Mouse (Mus musculus) thymus, adult 2 months (tissue): ENCODE results near the gene Kazald1. TPM values are rescaled to one million over a fixed set of nuclear protein-coding genes. Genes with fewer than 3 reads are reported as not detected.

Experiments used
- DNase-seq: peaks from one replicate; pipeline ENCODE4 v3.0.0; 2021
- H3K27ac ChIP-seq: fragments of 200-500 bp; 2 replicates; pipeline ENCODE4 v1.5.1; 2012; ENCODE audit warnings: low read length, control low read depth; ENCODE audit not compliant: control insufficient read depth, insufficient read depth
- H3K27me3 ChIP-seq: fragments of 200-500 bp; 2 replicates; pipeline ENCODE4 v1.6.1; 2012; ENCODE audit warnings: mild to moderate bottlenecking, low read length, moderate library complexity, mixed read lengths; ENCODE audit not compliant: control insufficient read depth, insufficient read depth
- H3K36me3 ChIP-seq: fragments of 200-500 bp; 2 replicates; pipeline ENCODE4 v1.6.1; 2012; ENCODE audit warnings: mild to moderate bottlenecking, low read length, moderate library complexity; ENCODE audit not compliant: control insufficient read depth, insufficient read depth
- H3K4me1 ChIP-seq: fragments of 200-500 bp; replicated peaks from 2 replicates; pipeline ENCODE4 v1.6.1; 2012; ENCODE audit warnings: low read length; ENCODE audit not compliant: control insufficient read depth, insufficient read depth
- H3K4me3 ChIP-seq: fragments of 200-500 bp; 2 replicates; pipeline ENCODE4 v1.5.1; 2012; ENCODE audit warnings: mild to moderate bottlenecking, low read length, control low read depth, moderate library complexity; ENCODE audit not compliant: control insufficient read depth, insufficient read depth
- CTCF ChIP-seq: fragments of 200-500 bp; IDR thresholded peaks from 2 replicates; pipeline ENCODE4 v1.5.1; 2012; ENCODE audit warnings: mild to moderate bottlenecking, control low read depth, low read length, moderate library complexity, borderline replicate concordance; ENCODE audit not compliant: control insufficient read depth, poor library complexity, insufficient read depth; ENCODE audit errors: extremely low read depth
- POLR2A ChIP-seq: fragments of 200-500 bp; IDR thresholded peaks from 2 replicates; pipeline ENCODE4 v1.6.1; 2012; ENCODE audit warnings: mild to moderate bottlenecking, low read length, control low read depth, moderate library complexity; ENCODE audit not compliant: control insufficient read depth, poor library complexity, insufficient read depth; ENCODE audit errors: extremely low read depth
- WGBS: fragments of 180-500 bp; shearing (Covaris S2); methylation state at CpG from one replicate; pipeline ENCODE4 v1.1.7; 2018; 5-methylcytosine and 5-hydroxymethylcytosine counted together
- polyA plus RNA-seq: library from polyadenylated mRNA; depleted of rRNA; stranded (reverse); fragments of >200 nt; gene quantifications from 2 replicates; pipeline ENCODE4 v1.2.3, GENCODE M21; 2012; rRNA removed

The Kazald1 gene
- polyA plus RNA-seq: 4.6 and 7.9 TPM in 2 replicates

- H3K4me1 ChIP-seq: peaks cover 23% of the 10 kb centered on the region
Measured at GRCm38 (mm10) chr19:45074580-45075322, at the start of gene Kazald1. Gene Kazald1 (plus strand): TSS chr19:45075241.

GRCm38 (mm10) chr19:45025937-45026568, 49.0 kb upstream of the Kazald1 start:
- no peaks in the 10 kb centered on the region for H3K27me3 ChIP-seq
- H3K4me3 ChIP-seq: no peak overlapping the region
- no peak for TF ChIP-seq POLR2A
- no peak for TF ChIP-seq CTCF
- WGBS: 98% methylated on average over 37 of the region's 37 CpGs
- DNase-seq: no peak
- H3K4me1 ChIP-seq: peaks cover 2% of the 10 kb centered on the region; the same call in 1 of the 2 replicates
- no peaks in the 10 kb centered on the region for H3K36me3 ChIP-seq
- H3K27ac ChIP-seq: no peak overlapping the region

More at GRCm38 (mm10) chr19:45074580-45075322, at the start of gene Kazald1:
- Histone ChIP-seq H3K4me3 (peak within 1 kb of the TSS; percentile 80), H3K36me3 (no peaks in the 10 kb centered on the region), H3K27me3 (peaks cover 26% of the 10 kb centered on the region), H3K27ac (peak within 1 kb of the TSS; percentile 67)
- peak; percentile 47; the same call in 1 of the 2 replicates for TF ChIP-seq CTCF
- peak; percentile 84 for TF ChIP-seq POLR2A
- under 1% methylated on average over 45 of the region's 45 CpGs for WGBS
- peak; percentile 90 for DNase-seq

- Histone ChIP-seq H3K36me3 (no peaks in the 10 kb centered on the region), H3K4me1 (peaks cover 2% of the 10 kb centered on the region; the same call in 1 of the 2 replicates), H3K4me3 (no peak overlapping the region), H3K27ac (no peak overlapping the region), H3K27me3 (no peaks in the 10 kb centered on the region)
- WGBS: 86% methylated on average over 6 of the region's 6 CpGs
- DNase-seq: no peak
- no peak for TF ChIP-seq POLR2A
- no peak for TF ChIP-seq CTCF
Measured at GRCm38 (mm10) chr19:45026958-45027670, 47.9 kb upstream of the Kazald1 start.

GRCm38 (mm10) chr19:45027848-45028247, 47.2 kb upstream of the Kazald1 start:
- no peaks in the 10 kb centered on the region for H3K36me3 ChIP-seq
- H3K27ac ChIP-seq: no peak overlapping the region
- H3K4me1 ChIP-seq: peaks cover 6% of the 10 kb centered on the region; the same call in 1 of the 2 replicates
- H3K27me3 ChIP-seq: no peaks in the 10 kb centered on the region
- 97% methylated on average over 6 of the region's 6 CpGs for WGBS
- TF ChIP-seq CTCF (no peak), POLR2A (no peak)
- no peak overlapping the region for H3K4me3 ChIP-seq
- no peak for DNase-seq

- no peaks in the 10 kb centered on the region for H3K36me3 ChIP-seq
- TF ChIP-seq POLR2A: no peak
- H3K27ac ChIP-seq: no peak overlapping the region
- no peak for DNase-seq
- H3K4me1 ChIP-seq: peaks cover 6% of the 10 kb centered on the region; the same call in 1 of the 2 replicates
- no peaks in the 10 kb centered on the region for H3K27me3 ChIP-seq
- no peak overlapping the region for H3K4me3 ChIP-seq
- 89% methylated on average over 19 of the region's 19 CpGs for WGBS
Measured at GRCm38 (mm10) chr19:45028746-45029145, 46.3 kb upstream of the Kazald1 start.

GRCm38 (mm10) chr19:45029571-45029970, 45.5 kb upstream of the Kazald1 start:
- Histone ChIP-seq H3K4me3 (no peak overlapping the region), H3K27me3 (no peaks in the 10 kb centered on the region), H3K36me3 (no peaks in the 10 kb centered on the region), H3K4me1 (peaks cover 6% of the 10 kb centered on the region; the same call in 1 of the 2 replicates), H3K27ac (no peak overlapping the region)
- WGBS: 72% methylated on average over 9 of the region's 9 CpGs
- DNase-seq: no peak
- TF ChIP-seq CTCF (no peak), POLR2A (no peak)
